Mouse (Mus musculus): Measurements from ENCODE around the gene Zdhhc18.

Gene Zdhhc18

GRCm38 (mm10) chr4:133557041-133557717 lies 92.8 kb downstream of the Zdhhc18 start:
- DNase-seq (ENCODE audit: low read depth, low spot score) = no peak
